Mouse (Mus musculus): ENCODE measurements around the gene Cdkn2aip.

Gene Cdkn2aip

DNA sequence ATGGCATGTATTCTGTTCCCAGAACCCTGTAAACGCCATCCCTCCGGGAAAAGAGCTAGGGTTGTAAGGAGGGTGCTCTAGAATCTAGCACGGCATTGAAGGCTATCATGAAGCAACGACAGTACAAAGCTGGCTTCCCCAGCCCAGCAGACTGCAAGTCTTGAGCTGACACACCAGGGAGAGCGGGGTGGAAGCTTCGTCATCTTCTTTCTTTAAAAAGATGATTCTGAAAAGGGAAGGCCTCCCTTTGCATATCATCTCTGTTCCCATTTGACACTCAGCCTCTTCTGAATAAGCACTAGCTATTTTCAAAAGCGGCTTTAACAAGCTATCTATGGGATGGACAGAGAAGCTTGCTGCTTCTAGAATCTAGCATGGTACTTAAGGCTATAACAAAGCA lies 53.3 kb downstream of the Cdkn2aip start:
- in situ Hi-C loops (cut with MboI, MseI) = no loop called here

DNA sequence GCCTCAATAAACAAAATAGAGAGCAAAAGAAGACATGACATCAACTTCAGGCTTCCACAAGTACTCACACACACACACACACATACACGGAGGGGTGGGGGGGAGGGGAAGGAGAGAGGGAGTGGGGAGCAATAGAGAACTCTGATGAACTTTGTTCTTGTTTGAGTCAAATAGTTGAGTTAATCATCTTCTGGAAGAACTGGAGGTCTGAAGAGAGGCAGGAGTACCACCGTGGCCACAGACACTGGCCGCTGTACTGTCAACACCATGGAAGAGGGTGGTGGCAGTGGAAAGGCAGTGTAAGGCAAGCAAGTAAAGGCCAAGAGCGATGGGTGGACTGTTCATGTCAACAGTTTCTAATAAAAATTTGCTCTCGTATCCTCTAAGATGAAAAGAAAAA lies 54.3 kb downstream of the Cdkn2aip start:
- in situ Hi-C loops (cut with MboI, MseI) = no loop called here

Data from regulatory T cell (primary cell).